Mouse (Mus musculus) myocyte (in vitro differentiated cells): ENCODE data around the gene Heca.
A peak's percentile ranks its signal among the peaks of the same experiment; 100 is the strongest.

Experiments used
- CEBPB ChIP-seq: IDR thresholded peaks from 2 replicates; pipeline ENCODE4 v1.6.1; 2011; ENCODE audit warnings: mild to moderate bottlenecking, moderate library complexity; ENCODE audit not compliant: poor library complexity, insufficient read depth, severe bottlenecking
- E2F4 ChIP-seq: IDR thresholded peaks from one replicate; pipeline ENCODE4 v1.6.1; 2011; ENCODE audit warnings: mild to moderate bottlenecking, control low read depth, moderate library complexity; ENCODE audit not compliant: insufficient read depth
- MAX ChIP-seq: IDR thresholded peaks from one replicate; pipeline ENCODE4 v1.6.1; 2011; ENCODE audit warnings: low read depth, mild to moderate bottlenecking, control low read depth
- MYOG ChIP-seq, 3 experiments: IDR thresholded peaks; one replicate each; pipeline ENCODE4 v1.6.1; 2011; ENCODE audit warnings: control low read depth in 2 of 3, low read depth in 2 of 3, mild to moderate bottlenecking in 2 of 3; ENCODE audit not compliant: insufficient read length in 2 of 3, control insufficient read depth in 1 of 3, insufficient read depth in 1 of 3
- POLR2A ChIP-seq: IDR thresholded peaks from one replicate; pipeline ENCODE4 v1.6.1; 2011; ENCODE audit warnings: low read depth, mild to moderate bottlenecking, control low read depth, moderate library complexity; ENCODE audit not compliant: insufficient read length
- POLR2AphosphoS2 ChIP-seq: IDR thresholded peaks from one replicate; pipeline ENCODE4 v1.6.1; 2011; ENCODE audit warnings: low read depth, control low read depth; ENCODE audit not compliant: insufficient read length
- REST ChIP-seq: IDR thresholded peaks from one replicate; pipeline ENCODE4 v1.6.1; 2011; ENCODE audit warnings: mild to moderate bottlenecking, control low read depth, moderate library complexity; ENCODE audit not compliant: insufficient read depth, insufficient read length
- SRF ChIP-seq: IDR thresholded peaks from one replicate; pipeline ENCODE4 v1.6.1; 2011; ENCODE audit warnings: low read depth; ENCODE audit not compliant: control insufficient read depth, insufficient read length
- TCF12 ChIP-seq: IDR thresholded peaks from one replicate; pipeline ENCODE4 v1.6.1; 2011; ENCODE audit warnings: mild to moderate bottlenecking, control low read depth; ENCODE audit not compliant: poor library complexity, insufficient read depth, severe bottlenecking
- TCF3 ChIP-seq: IDR thresholded peaks from one replicate; pipeline ENCODE4 v1.6.1; 2011; ENCODE audit warnings: low read depth, control low read depth; ENCODE audit not compliant: insufficient read length
- USF1 ChIP-seq: IDR thresholded peaks from one replicate; pipeline ENCODE4 v1.6.1; 2011; ENCODE audit warnings: low read depth, mild to moderate bottlenecking, control low read depth, moderate library complexity

- no peak for TF ChIP-seq POLR2A
- TF ChIP-seq POLR2AphosphoS2: no peak
- TF ChIP-seq SRF: no peak
- no peak for TF ChIP-seq USF1
- no peak for TF ChIP-seq TCF3
- TF ChIP-seq MAX: no peak
- TF ChIP-seq MYOG (IDR thresholded peaks at IDR 0.05; ENCODE audit: control insufficient read depth in 1 of 3, insufficient read depth in 1 of 3, insufficient read length in 2 of 3, low read depth in 2 of 3): no peak
- no peak for TF ChIP-seq E2F4
- no peak for TF ChIP-seq TCF12
- TF ChIP-seq REST: no peak
- peak; percentile 60; the same call in 1 of the 2 replicates for TF ChIP-seq CEBPB
Measured at GRCm38 (mm10) chr10:17930445-17931083, 17.3 kb downstream of the Heca start.
